Mouse (Mus musculus): Measurements from ENCODE around the gene Pars2. TPM values are rescaled to one million over a fixed set of nuclear protein-coding genes. Genes with fewer than 3 reads are reported as not detected.

Pars2 gene
- total RNA-seq, 4 experiments from 2014 or later = 5.1 to 9.5 (median 8.5) TPM

DNA sequence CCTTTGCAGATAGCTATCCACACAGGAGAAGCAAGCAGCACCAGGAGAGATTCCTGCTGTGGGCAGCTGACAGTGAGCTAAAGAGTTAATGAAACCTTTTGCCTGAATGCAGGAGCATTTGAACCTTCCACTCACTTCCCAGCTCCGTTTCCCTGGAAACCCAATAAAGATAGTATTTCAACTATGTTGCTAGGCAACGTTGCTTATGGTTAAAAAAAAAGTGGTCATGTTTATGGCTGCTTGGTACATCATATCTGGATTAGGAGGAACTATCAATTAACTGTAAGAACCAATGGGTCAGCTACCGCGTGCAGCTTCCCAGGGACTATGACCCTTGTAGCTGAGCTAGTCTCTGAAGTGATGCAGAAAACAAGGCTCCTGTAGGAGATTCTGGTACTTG, 49.9 kb downstream of the Pars2 start:
- peak in 1 of 2 experiments; percentile 34 for DNase-seq (ENCODE audit: low spot score in 2 of 2)

DNA sequence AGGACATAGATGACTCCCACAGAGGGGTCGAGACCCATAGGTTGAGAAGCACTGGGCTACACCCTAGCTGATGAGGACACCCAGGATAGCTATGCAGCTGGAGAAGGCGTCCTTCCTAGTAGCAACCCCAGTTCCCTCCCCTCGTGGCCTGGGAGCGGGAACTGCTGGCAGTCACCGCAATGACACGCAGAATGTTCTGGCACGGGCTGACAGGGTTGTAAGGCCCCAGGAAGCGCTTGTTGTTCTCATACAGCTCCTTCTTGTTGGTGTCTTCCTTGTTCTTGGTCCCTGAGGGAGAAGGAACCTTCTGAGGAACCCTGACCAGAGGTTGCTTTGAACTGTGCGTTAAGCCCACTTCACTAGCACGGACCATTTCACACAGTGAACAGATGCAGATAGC, 53.1 kb downstream of the Pars2 start:
- DNase-seq (ENCODE audit: low spot score in 2 of 2) = no peak

DNA sequence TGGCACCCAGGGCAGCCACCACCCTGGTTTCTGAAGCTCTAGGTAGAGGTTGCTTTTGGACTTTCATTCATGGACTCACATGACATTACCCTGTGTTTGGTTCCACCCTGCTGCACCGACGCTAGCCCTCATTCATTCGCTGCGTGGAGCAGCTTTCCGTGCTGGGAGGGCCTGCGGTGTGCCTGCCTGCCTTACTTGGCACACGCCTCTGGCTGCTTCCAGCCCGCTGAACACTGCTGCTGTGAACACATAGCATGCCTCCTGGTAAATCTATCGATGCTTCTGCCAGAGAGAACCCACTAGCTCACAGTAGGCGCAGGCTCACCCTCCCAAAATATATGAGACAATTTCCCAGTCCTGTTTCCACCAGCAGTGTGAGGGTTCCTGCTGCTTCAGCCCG, 53.5 kb downstream of the Pars2 start:
- DNase-seq (ENCODE audit: low spot score in 2 of 2) = peak; percentile 66 to 68

Other genes starting within 250 kb of the Pars2 start
- under 1 TPM in 3 of 4 experiments, not detected in 1; 0.11 to 0.16 (median 0.13) TPM for gene Pcsk9, start 186.7 kb upstream of the Pars2 start, total RNA-seq (2022)
- gene Bsnd, start 158.8 kb upstream of the Pars2 start, total RNA-seq (2022) = not detected
- 10 to 100 TPM; 66.0 to 86.5 (median 75.9) TPM for gene Dhcr24, start 90.0 kb upstream of the Pars2 start, total RNA-seq (2022)
- not detected for gene Lexm, start 33.8 kb upstream of the Pars2 start, total RNA-seq (2022)
- under 1 TPM; 0.55 to 0.60 (median 0.58) TPM for gene Ttc22, start 28.6 kb upstream of the Pars2 start, total RNA-seq (2022)
- 10 to 100 TPM; 37.4 to 64.6 (median 50.1) TPM for gene Ttc4, start 27.9 kb downstream of the Pars2 start, total RNA-seq (2022)
- gene Mroh7, start 79.9 kb downstream of the Pars2 start, total RNA-seq (2022) = 1 to 10 TPM; 4.4 to 4.6 (median 4.5) TPM
- gene Fam151a, start 82.8 kb downstream of the Pars2 start, total RNA-seq (2022) = not detected
- 10 to 100 TPM; 34.4 to 52.4 (median 49.7) TPM for gene Acot11, start 153.9 kb downstream of the Pars2 start, total RNA-seq (2022)

Data from layer of hippocampus, adult 8-10 months (tissue).